Mouse (Mus musculus): Measurements from ENCODE around the gene Smdt1. TPM values are rescaled to one million over a fixed set of nuclear protein-coding genes. Genes with fewer than 3 reads are reported as not detected.

Gene Smdt1
- polyA plus RNA-seq, 1 experiment: 84.8 TPM

- H3K4me1 ChIP-seq (ENCODE audit: control insufficient read depth, insufficient read depth, low read length): peaks cover 6% of the 10 kb centered on the region
- TF ChIP-seq CTCF (IDR thresholded peaks at IDR 0.05; ENCODE audit: low read depth, low read length) (no peak), POLR2A (IDR thresholded peaks at IDR 0.05; ENCODE audit: insufficient read depth, low read length) (no peak), EP300 (IDR thresholded peaks at IDR 0.05; ENCODE audit: insufficient read depth, low read depth, low read length) (no peak)
- H3K9ac ChIP-seq (ENCODE audit: low read depth, poor library complexity, severe bottlenecking): no peak overlapping the region
- no peaks in the 10 kb centered on the region for H3K27me3 ChIP-seq (ENCODE audit: control insufficient read depth, insufficient read depth, low read length, poor library complexity, severe bottlenecking)
- H3K36me3 ChIP-seq (ENCODE audit: control insufficient read depth, insufficient read depth, low read length, poor library complexity, severe bottlenecking): peaks cover 6% of the 10 kb centered on the region; the same call in 1 of the 2 replicates
- no peak overlapping the region for H3K27ac ChIP-seq (ENCODE audit: insufficient read depth, low read length)
- no peaks in the 10 kb centered on the region for H3K9me3 ChIP-seq (replicated peaks; ENCODE audit: control insufficient read depth, insufficient read depth, low read length, poor library complexity, severe bottlenecking)
- no peak overlapping the region for H3K4me3 ChIP-seq (ENCODE audit: low read depth, low read length)
Observed at GRCm38 (mm10) chr15:82344971-82345370, 6.2 kb downstream of the Smdt1 start.

DNA sequence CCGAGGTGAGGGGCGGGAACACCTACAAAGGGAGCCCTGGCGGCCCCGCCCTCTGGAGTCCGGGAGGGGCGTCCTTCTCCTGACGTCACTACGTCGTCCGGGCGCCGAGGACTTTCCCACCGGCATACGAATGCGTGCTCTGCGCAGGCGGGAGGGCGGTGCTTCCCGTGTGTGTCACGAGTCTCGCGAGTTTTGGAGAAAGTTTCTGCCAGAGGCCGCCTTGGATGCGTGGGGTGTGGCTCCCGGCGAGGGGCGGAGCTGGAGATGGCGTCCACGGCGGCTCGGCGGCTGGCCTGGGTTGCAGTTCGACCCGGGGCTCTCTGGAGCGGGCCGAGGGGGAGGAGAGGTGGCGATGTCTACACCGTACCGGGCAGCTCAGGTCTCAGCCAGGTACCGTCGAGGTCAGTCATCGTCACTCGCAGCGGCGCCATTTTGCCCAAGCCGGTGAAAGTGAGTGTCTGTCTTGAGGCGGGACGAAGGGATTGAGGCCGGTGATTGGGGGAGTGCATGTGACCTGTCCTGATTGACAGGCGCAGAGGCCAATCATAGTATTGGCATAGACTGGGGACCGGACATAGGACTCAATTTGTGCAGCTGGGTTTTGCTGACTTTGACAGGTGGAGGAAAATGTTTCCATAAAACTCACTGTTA is 7.2 kb downstream of the Smdt1 start:
- Histone ChIP-seq H3K4me3 (ENCODE audit: low read depth, low read length) (peak overlapping the region; percentile 94), H3K27ac (ENCODE audit: insufficient read depth, low read length) (no peak overlapping the region), H3K9ac (ENCODE audit: low read depth, poor library complexity, severe bottlenecking) (peak overlapping the region; percentile 82), H3K27me3 (ENCODE audit: control insufficient read depth, insufficient read depth, low read length, poor library complexity, severe bottlenecking) (no peaks in the 10 kb centered on the region), H3K9me3 (replicated peaks; ENCODE audit: control insufficient read depth, insufficient read depth, low read length, poor library complexity, severe bottlenecking) (no peaks in the 10 kb centered on the region), H3K36me3 (ENCODE audit: control insufficient read depth, insufficient read depth, low read length, poor library complexity, severe bottlenecking) (peaks cover 12% of the 10 kb centered on the region), H3K4me1 (ENCODE audit: control insufficient read depth, insufficient read depth, low read length) (peaks cover 2% of the 10 kb centered on the region)
- no peak for TF ChIP-seq CTCF (IDR thresholded peaks at IDR 0.05; ENCODE audit: low read depth, low read length)
- no peak for TF ChIP-seq POLR2A (IDR thresholded peaks at IDR 0.05; ENCODE audit: insufficient read depth, low read length)
- TF ChIP-seq EP300 (IDR thresholded peaks at IDR 0.05; ENCODE audit: insufficient read depth, low read depth, low read length): peak; percentile 10; the same call in 1 of the 2 replicates

DNA sequence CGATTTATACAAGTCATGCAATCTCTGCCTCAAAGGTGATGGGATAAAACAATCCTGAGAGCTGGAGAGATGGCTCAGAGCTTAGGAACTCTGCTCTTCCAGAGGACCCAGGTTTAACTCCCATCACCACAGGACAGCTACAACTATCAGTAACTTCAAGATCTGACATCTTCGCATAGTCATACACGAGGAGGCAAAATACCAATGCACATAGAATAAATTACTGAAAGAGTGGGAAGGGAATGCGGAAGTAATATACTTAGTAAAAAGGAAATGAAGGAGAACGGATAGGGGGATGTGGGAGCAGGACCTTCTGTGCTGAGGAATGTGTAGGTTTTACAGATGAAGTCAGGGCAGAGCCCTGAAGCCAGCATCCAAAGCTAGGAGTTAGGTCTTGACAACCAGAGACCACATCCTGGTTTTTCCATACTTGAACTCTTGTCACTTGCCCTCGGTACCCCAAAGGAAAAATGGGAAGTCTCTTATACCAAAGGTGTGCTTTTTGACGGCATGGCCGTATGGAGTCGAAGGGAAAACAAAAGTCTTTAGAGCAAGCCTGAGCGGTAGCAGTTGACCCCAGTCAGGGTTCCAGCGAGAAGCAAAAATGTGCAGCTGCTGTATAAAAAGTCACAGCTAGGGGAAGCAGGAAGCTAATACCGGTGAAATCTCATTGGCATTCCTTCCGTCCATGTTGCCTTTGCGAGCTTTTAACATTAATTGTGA is 8.0 kb downstream of the Smdt1 start:
- no peaks in the 10 kb centered on the region for H3K9me3 ChIP-seq (replicated peaks; ENCODE audit: control insufficient read depth, insufficient read depth, low read length, poor library complexity, severe bottlenecking)
- H3K36me3 ChIP-seq (ENCODE audit: control insufficient read depth, insufficient read depth, low read length, poor library complexity, severe bottlenecking): peaks cover 12% of the 10 kb centered on the region
- no peaks in the 10 kb centered on the region for H3K27me3 ChIP-seq (ENCODE audit: control insufficient read depth, insufficient read depth, low read length, poor library complexity, severe bottlenecking)
- TF ChIP-seq CTCF (IDR thresholded peaks at IDR 0.05; ENCODE audit: low read depth, low read length) (no peak), POLR2A (IDR thresholded peaks at IDR 0.05; ENCODE audit: insufficient read depth, low read length) (no peak), EP300 (IDR thresholded peaks at IDR 0.05; ENCODE audit: insufficient read depth, low read depth, low read length) (no peak)
- peak overlapping the region; percentile 44 for H3K9ac ChIP-seq (ENCODE audit: low read depth, poor library complexity, severe bottlenecking)
- no peak overlapping the region for H3K27ac ChIP-seq (ENCODE audit: insufficient read depth, low read length)
- H3K4me1 ChIP-seq (ENCODE audit: control insufficient read depth, insufficient read depth, low read length): peaks cover 2% of the 10 kb centered on the region
- H3K4me3 ChIP-seq (ENCODE audit: low read depth, low read length): peak overlapping the region; percentile 94

DNA sequence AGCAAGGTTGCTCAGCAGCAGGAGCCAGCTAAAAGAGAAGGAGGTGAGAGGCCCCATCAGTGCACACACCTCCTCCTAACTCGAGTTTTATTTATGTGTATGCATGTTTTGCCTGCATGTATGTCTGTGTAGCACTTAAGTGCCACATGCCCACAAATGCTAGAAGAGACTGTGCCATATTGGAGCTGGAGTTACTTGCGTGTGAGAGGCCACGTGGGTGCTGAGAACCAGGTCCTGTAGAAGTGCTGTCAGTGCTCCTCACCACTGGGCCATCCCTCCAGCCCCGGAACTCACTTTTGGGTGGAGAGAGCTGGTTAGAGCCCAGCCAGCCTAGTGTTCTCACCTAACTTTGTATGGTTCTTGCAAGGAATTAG is 8.5 kb downstream of the Smdt1 start:
- TF ChIP-seq EP300 (IDR thresholded peaks at IDR 0.05; ENCODE audit: insufficient read depth, low read depth, low read length) (no peak), CTCF (IDR thresholded peaks at IDR 0.05; ENCODE audit: low read depth, low read length) (no peak), POLR2A (IDR thresholded peaks at IDR 0.05; ENCODE audit: insufficient read depth, low read length) (no peak)
- Histone ChIP-seq H3K9ac (ENCODE audit: low read depth, poor library complexity, severe bottlenecking) (peak overlapping the region; percentile 44), H3K27ac (ENCODE audit: insufficient read depth, low read length) (no peak overlapping the region), H3K4me1 (ENCODE audit: control insufficient read depth, insufficient read depth, low read length) (peaks cover 2% of the 10 kb centered on the region), H3K9me3 (replicated peaks; ENCODE audit: control insufficient read depth, insufficient read depth, low read length, poor library complexity, severe bottlenecking) (no peaks in the 10 kb centered on the region), H3K27me3 (ENCODE audit: control insufficient read depth, insufficient read depth, low read length, poor library complexity, severe bottlenecking) (no peaks in the 10 kb centered on the region), H3K4me3 (ENCODE audit: low read depth, low read length) (no peak overlapping the region; the same call in 1 of the 2 replicates), H3K36me3 (ENCODE audit: control insufficient read depth, insufficient read depth, low read length, poor library complexity, severe bottlenecking) (peaks cover 12% of the 10 kb centered on the region)

DNA sequence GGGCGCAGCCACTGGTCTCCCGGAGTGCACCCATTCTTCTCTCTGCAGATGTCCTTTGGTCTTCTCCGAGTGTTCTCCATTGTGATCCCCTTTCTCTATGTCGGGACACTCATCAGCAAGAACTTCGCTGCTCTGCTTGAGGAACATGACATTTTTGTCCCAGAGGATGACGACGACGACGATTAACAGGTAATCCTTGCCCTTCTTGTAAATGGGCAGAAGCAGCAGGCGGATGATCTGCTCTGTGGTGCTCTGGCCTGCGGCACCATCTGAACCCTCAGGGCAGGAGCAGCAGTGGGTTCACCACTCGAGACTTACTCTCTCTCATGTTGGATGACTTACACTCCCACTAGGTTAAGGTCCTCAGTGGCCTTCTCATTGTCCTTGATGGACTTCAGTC is 9.1 kb downstream of the Smdt1 start:
- Histone ChIP-seq H3K27ac (ENCODE audit: insufficient read depth, low read length) (no peak overlapping the region), H3K27me3 (ENCODE audit: control insufficient read depth, insufficient read depth, low read length, poor library complexity, severe bottlenecking) (no peaks in the 10 kb centered on the region), H3K9ac (ENCODE audit: low read depth, poor library complexity, severe bottlenecking) (no peak overlapping the region), H3K4me3 (ENCODE audit: low read depth, low read length) (no peak overlapping the region), H3K36me3 (ENCODE audit: control insufficient read depth, insufficient read depth, low read length, poor library complexity, severe bottlenecking) (peaks cover 12% of the 10 kb centered on the region), H3K4me1 (ENCODE audit: control insufficient read depth, insufficient read depth, low read length) (peaks cover 2% of the 10 kb centered on the region), H3K9me3 (replicated peaks; ENCODE audit: control insufficient read depth, insufficient read depth, low read length, poor library complexity, severe bottlenecking) (no peaks in the 10 kb centered on the region)
- TF ChIP-seq CTCF (IDR thresholded peaks at IDR 0.05; ENCODE audit: low read depth, low read length): no peak
- no peak for TF ChIP-seq POLR2A (IDR thresholded peaks at IDR 0.05; ENCODE audit: insufficient read depth, low read length)
- TF ChIP-seq EP300 (IDR thresholded peaks at IDR 0.05; ENCODE audit: insufficient read depth, low read depth, low read length): no peak

All from ES-Bruce4 (cell line).